Mouse (Mus musculus) lung, postnatal 0 days (tissue): ENCODE results near the gene Ippk. TPM values are rescaled to one million over a fixed set of nuclear protein-coding genes. Genes with fewer than 3 reads are reported as not detected.

ENCODE experiments used
- ATAC-seq: fragments of 200-750 bp; cut with Nextera tagmentation; 2 replicates; pipeline ENCODE4 v1.8.0; 2017; ENCODE audit warnings: moderate library complexity
- DNase-seq: peaks from one replicate; pipeline ENCODE4 v3.0.0-alpha.2; 2016; ENCODE audit warnings: low spot score
- H3K27ac ChIP-seq: fragments of 300-500 bp; sonication (generic); 2 replicates; pipeline ENCODE4 v1.5.1; 2014; ENCODE audit warnings: antibody characterized with exemption, mild to moderate bottlenecking, low read length, mixed read lengths
- H3K27me3 ChIP-seq: fragments of 300-500 bp; sonication (generic); replicated peaks from 2 replicates; pipeline ENCODE4 v1.6.1; 2014; ENCODE audit warnings: low read length, mixed read lengths; ENCODE audit not compliant: insufficient read depth
- H3K36me3 ChIP-seq: fragments of 300-500 bp; sonication (generic); 2 replicates; pipeline ENCODE4 v1.6.1; 2014; ENCODE audit warnings: low read length, mixed read lengths; ENCODE audit not compliant: insufficient read depth
- H3K4me1 ChIP-seq: fragments of 300-500 bp; sonication (generic); 2 replicates; pipeline ENCODE4 v1.6.1; 2014; ENCODE audit warnings: antibody characterized with exemption, low read depth, low read length, mixed read lengths; ENCODE audit not compliant: insufficient read depth
- H3K4me2 ChIP-seq: fragments of 300-500 bp; sonication (generic); replicated peaks from 2 replicates; pipeline ENCODE4 v1.6.1; 2014; ENCODE audit warnings: low read depth, mild to moderate bottlenecking, low read length, moderate library complexity, mixed read lengths
- H3K4me3 ChIP-seq: fragments of 300-500 bp; sonication (generic); 2 replicates; pipeline ENCODE4 v1.5.1; 2014; ENCODE audit warnings: low read depth, low read length
- H3K9ac ChIP-seq: fragments of 300-500 bp; sonication (generic); replicated peaks from 2 replicates; pipeline ENCODE4 v1.6.1; 2014; ENCODE audit warnings: low read depth, mild to moderate bottlenecking
- H3K9me3 ChIP-seq: fragments of 300-500 bp; sonication (generic); 2 replicates; pipeline ENCODE4 v1.6.1; 2016; ENCODE audit warnings: low read length, mixed read lengths
- CTCF ChIP-seq: IDR thresholded peaks from 2 replicates; pipeline ENCODE4 v1.5.1; 2016; ENCODE audit warnings: antibody characterized with exemption, mild to moderate bottlenecking
- EP300 ChIP-seq: IDR thresholded peaks from 2 replicates; pipeline ENCODE4 v1.6.1; 2016; ENCODE audit warnings: antibody characterized with exemption, mild to moderate bottlenecking, control low read depth
- WGBS: fragments of 180-500 bp; shearing (Covaris S2); extraction: QIAGEN DNeasy Blood & Tissue Kit; methylation state at CpG from one replicate; pipeline ENCODE4 v1.1.7; 2014; 5-methylcytosine and 5-hydroxymethylcytosine counted together
- polyA plus RNA-seq: library from polyadenylated mRNA; unstranded; fragments of >200 nt; fragmentation: Nextera tagmentation; extraction: Ambion mirVana; gene quantifications from 2 replicates; pipeline ENCODE4 v1.2.1, GENCODE M21; 2015

Gene Ippk
- polyA plus RNA-seq, 1 experiment from 2014 or later = 12.6 TPM

DNA sequence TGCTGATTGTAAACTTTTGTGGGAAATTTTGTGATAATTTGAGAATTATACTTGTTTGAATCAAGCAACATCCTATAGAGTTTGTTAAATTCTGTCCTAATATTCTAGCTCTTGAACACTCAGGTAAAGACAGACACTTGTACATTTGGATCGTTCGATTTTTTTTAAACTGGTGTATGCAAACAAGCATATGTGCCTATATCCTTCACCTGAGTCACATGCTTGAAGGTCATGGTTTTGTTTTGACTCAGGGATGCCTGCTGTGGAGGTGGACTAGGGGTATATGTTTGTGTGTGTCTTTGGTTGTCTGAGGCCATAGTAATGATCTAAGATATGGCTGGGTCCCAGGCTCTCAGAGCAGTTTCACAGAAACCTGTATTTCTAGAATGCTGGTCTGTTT, 41.9 kb downstream of the Ippk start:
- Histone ChIP-seq H3K27me3 (no peaks in the 10 kb centered on the region), H3K27ac (no peak overlapping the region), H3K9ac (no peak overlapping the region), H3K9me3 (no peaks in the 10 kb centered on the region), H3K4me2 (no peak overlapping the region), H3K36me3 (peaks cover 13% of the 10 kb centered on the region), H3K4me3 (no peak overlapping the region), H3K4me1 (no peaks in the 10 kb centered on the region; the same call in 1 of the 2 replicates)
- DNase-seq (no peak), ATAC-seq (no peak)
- TF ChIP-seq EP300 (no peak), CTCF (no peak)
- 96% methylated on average over 2 of the region's 2 CpGs for WGBS

DNA sequence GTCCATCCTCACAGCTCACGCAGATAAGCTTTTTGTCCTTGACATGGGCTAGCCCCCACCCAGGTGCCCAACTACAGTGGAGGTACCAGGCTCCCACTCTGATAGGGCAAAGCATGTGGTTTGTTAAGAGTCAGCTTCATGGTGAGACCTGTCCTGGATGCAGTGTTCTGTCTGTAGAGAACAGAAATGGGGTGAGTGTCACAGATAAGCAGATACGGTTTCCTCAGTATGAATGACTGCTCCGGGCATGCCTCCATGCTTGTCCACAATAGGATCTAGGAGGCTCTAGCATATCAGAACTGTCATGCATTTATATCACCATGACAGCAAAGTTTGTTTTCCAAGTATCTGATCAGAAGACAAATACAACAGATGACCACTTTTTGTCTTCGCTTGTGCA, 44.8 kb downstream of the Ippk start:
- Histone ChIP-seq H3K9ac (no peak overlapping the region), H3K4me3 (no peak overlapping the region), H3K9me3 (no peaks in the 10 kb centered on the region), H3K4me1 (no peaks in the 10 kb centered on the region; the same call in 1 of the 2 replicates), H3K4me2 (no peak overlapping the region), H3K36me3 (peaks cover 8% of the 10 kb centered on the region), H3K27me3 (no peaks in the 10 kb centered on the region), H3K27ac (no peak overlapping the region)
- no peak for ATAC-seq
- TF ChIP-seq CTCF (no peak), EP300 (no peak)
- no peak for DNase-seq
- WGBS = 94% methylated on average over 4 of the region's 4 CpGs

DNA sequence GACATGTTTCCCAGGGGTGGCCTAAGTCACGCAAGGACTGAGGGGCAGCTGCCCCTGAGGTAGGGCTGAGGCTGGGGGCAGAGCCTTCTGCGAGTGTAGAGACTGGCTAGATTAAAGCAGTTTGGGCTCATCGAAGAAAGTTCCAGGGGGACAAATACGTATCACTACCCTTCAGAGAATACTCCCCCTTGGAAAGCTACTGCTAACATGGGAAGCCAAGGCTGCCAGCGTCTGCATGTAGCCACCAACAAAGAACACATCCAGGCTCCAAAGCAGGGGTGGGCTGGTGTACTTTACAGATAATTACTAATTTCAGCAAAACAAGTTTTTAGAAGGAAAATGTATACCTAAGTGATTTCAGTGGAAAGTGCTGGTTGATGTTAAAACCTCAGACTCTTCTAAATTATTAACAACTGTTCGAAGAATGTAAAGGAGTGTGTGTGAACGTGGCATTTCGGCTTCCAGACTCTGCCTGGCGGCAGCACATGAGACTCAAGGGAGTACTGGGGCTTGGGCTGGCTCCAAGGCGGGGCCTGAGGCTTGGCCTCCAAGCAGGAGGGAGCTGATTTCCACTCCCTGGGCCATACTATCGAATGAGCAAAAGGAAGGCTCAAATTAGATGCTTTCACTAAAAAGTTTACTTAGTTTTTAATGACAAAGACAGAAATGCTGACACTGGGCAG, 45.5 kb downstream of the Ippk start:
- WGBS = 59% methylated on average over 11 of the region's 11 CpGs
- Histone ChIP-seq H3K27me3 (no peaks in the 10 kb centered on the region), H3K4me1 (no peaks in the 10 kb centered on the region; the same call in 1 of the 2 replicates), H3K4me2 (no peak overlapping the region), H3K27ac (peak overlapping the region; percentile 6; the same call in 1 of the 2 replicates), H3K4me3 (no peak overlapping the region), H3K9me3 (no peaks in the 10 kb centered on the region), H3K9ac (no peak overlapping the region), H3K36me3 (peaks cover 8% of the 10 kb centered on the region)
- DNase-seq = peak; percentile 35
- TF ChIP-seq CTCF = no peak
- no peak for TF ChIP-seq EP300
- ATAC-seq = peak; percentile 52

DNA sequence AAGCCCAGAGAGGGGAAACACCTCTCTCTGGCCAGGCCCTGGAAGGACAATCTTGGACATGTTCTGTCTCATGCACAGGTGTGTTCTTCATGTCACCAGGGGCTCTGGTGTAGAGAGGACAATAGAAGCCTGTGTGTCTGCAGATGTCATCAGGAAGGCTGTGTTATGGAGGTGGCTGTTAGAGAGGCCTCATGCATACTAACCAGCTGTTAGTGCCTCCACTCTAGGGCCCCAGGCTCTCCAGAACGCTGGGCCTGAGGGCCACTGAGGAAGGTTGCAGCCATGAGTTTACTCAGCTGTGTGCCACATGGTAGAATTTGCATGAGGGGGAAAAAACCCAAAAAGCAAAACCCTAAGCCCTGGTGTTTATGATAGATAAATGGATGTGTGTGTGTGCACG, 46.5 kb downstream of the Ippk start:
- TF ChIP-seq CTCF (no peak), EP300 (no peak)
- Histone ChIP-seq H3K4me1 (no peaks in the 10 kb centered on the region; the same call in 1 of the 2 replicates), H3K36me3 (peaks cover 8% of the 10 kb centered on the region), H3K9ac (no peak overlapping the region), H3K4me3 (no peak overlapping the region), H3K4me2 (no peak overlapping the region), H3K9me3 (no peaks in the 10 kb centered on the region), H3K27ac (no peak overlapping the region), H3K27me3 (no peaks in the 10 kb centered on the region)
- ATAC-seq = no peak
- DNase-seq = no peak
- 61% methylated on average over 2 of the region's 2 CpGs for WGBS

DNA sequence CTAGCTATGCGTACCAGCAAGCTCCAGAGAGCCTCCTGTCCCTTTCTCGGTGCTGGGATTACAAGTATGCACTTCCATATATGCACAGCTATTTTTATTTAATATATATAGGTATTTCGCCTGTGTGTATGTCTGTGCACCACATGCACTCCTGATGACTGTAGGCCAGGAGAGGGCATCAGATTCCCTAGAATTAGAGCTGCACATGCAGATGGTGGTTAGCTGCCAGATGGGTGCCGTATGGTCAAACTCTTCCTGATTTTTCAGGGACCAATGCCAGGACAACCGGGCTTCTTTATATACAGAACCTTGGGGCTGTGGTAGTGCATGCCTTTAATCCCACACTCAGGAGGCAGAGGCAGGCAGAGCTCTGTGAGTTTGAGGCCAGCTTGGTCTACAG, 48.0 kb downstream of the Ippk start:
- Histone ChIP-seq H3K4me1 (no peaks in the 10 kb centered on the region; the same call in 1 of the 2 replicates), H3K4me3 (no peak overlapping the region), H3K27me3 (no peaks in the 10 kb centered on the region), H3K36me3 (peaks cover 8% of the 10 kb centered on the region), H3K4me2 (no peak overlapping the region), H3K27ac (no peak overlapping the region), H3K9ac (no peak overlapping the region), H3K9me3 (no peaks in the 10 kb centered on the region)
- WGBS = 80% methylated on average over 5 of the region's 5 CpGs
- DNase-seq (no peak), ATAC-seq (no peak)
- TF ChIP-seq EP300 = no peak
- TF ChIP-seq CTCF = peak; percentile 40

DNA sequence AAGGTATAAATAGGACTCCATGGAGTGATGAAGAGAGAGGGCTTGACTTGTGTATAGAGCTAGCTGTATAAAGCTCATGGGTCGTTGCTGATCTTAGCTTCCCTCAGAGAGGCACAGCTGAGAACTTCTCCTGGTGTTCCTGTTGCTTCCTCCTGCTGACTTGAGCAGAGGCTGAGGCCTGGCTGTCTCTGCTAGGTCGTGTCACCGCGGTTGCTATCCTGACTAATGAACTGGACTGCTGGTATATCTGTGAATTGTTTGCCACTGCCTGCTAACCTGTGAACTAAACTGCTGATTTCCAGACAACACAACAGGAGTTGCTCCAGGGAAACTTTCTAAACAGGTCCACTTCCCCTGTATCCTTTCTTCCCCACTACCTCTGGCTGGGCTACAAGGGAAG, 49.3 kb downstream of the Ippk start:
- 0 out of 2 replicates have a peak overlapping the region, but pooled peaks have one; percentile 26 for H3K27ac ChIP-seq
- H3K4me1 ChIP-seq = no peaks in the 10 kb centered on the region; the same call in 1 of the 2 replicates
- H3K36me3 ChIP-seq = no peaks in the 10 kb centered on the region
- H3K4me3 ChIP-seq = no peak overlapping the region
- TF ChIP-seq EP300 (no peak), CTCF (no peak)
- no peak overlapping the region for H3K9ac ChIP-seq
- WGBS = 75% methylated on average over 4 of the region's 4 CpGs
- H3K27me3 ChIP-seq = no peaks in the 10 kb centered on the region
- ATAC-seq (no peak), DNase-seq (no peak)
- no peaks in the 10 kb centered on the region for H3K9me3 ChIP-seq
- H3K4me2 ChIP-seq = no peak overlapping the region
